Mouse (Mus musculus) liver, adult 2 months (tissue): ENCODE results near the gene Zdhhc13.

ENCODE experiments used
- CTCF ChIP-seq: fragments of 200-500 bp; IDR thresholded peaks from 2 replicates; pipeline ENCODE4 v1.5.1; 2011; ENCODE audit warnings: low read depth, low read length, control low read depth
- POLR2A ChIP-seq: fragments of 200-500 bp; IDR thresholded peaks from 2 replicates; pipeline ENCODE4 v1.6.1; 2011; ENCODE audit warnings: low read length, control low read depth; ENCODE audit not compliant: insufficient read depth; ENCODE audit errors: extremely low read depth

DNA sequence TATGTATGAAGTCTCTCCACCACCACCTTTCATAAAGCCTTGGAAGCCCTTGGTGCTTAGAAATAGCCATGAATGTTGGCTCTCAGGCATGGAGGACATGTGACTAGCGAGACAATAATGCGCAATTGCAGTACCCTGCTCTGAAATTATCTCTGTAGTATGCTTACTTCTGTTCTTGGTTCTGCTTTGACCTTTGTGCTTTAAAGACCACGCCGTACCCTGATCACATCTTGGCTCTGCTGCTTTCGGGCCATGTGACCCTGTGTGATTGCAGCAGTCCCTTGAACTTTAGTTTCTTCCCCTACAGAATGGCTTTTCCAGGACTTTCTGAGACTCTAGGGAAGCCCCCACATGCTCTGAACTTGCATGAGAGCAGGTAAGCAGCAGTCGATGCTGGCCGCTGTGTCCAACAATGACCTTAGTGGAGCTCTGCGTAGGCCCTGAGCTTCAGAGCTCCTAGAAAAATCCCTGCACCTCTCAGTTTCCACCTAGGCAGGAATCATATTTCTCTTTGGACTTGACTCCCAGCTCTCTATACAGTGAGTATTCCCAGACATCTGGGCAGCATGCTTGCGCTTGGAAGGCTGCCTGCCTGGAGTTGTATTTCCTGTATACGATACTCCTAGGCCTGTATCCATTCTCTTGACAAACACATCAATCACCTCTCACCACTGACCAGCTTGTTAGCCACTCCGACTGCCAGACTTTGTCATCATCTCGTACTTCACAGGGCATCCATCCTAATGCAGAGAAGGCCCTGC lies 56.6 kb downstream of the Zdhhc13 start:
- TF ChIP-seq CTCF, result no peak
- no peak for TF ChIP-seq POLR2A
